Mouse (Mus musculus) hindbrain, embryonic 16.5 days (tissue): ENCODE measurements around the gene Olfr429. TPM values are rescaled to one million over a fixed set of nuclear protein-coding genes. Genes with fewer than 3 reads are reported as not detected.
"Not testable (repeated sequence)": the region's sequence is repeated elsewhere in the genome, so short reads cannot be mapped to it uniquely, and the experiment has no call there.

ENCODE experiments used
- ATAC-seq: fragments of 200-750 bp; cut with Nextera tagmentation; 2 replicates; pipeline ENCODE4 v1.8.0; 2017; ENCODE audit warnings: moderate TSS enrichment, moderate library complexity
- H3K27ac ChIP-seq: fragments of 300-500 bp; sonication (generic); 2 replicates; pipeline ENCODE4 v1.5.1; 2014; ENCODE audit warnings: low read depth, mild to moderate bottlenecking, control low read depth, low read length, moderate library complexity
- H3K27me3 ChIP-seq: fragments of 300-500 bp; sonication (generic); replicated peaks from 2 replicates; pipeline ENCODE4 v1.6.1; 2014; ENCODE audit warnings: low read length; ENCODE audit not compliant: control insufficient read depth, insufficient read depth
- H3K36me3 ChIP-seq: fragments of 300-500 bp; sonication (generic); 2 replicates; pipeline ENCODE4 v1.6.1; 2014; ENCODE audit warnings: mild to moderate bottlenecking, low read length, moderate library complexity, mixed read lengths; ENCODE audit not compliant: control insufficient read depth, insufficient read depth
- H3K4me1 ChIP-seq: fragments of 300-500 bp; sonication (generic); 2 replicates; pipeline ENCODE4 v1.6.1; 2014; ENCODE audit warnings: low read depth, low read length; ENCODE audit not compliant: control insufficient read depth, insufficient read depth
- H3K4me2 ChIP-seq: fragments of 300-500 bp; sonication (generic); 2 replicates; pipeline ENCODE4 v1.6.1; 2014; ENCODE audit warnings: mild to moderate bottlenecking, low read length, control low read depth, moderate library complexity
- H3K4me3 ChIP-seq: fragments of 300-500 bp; sonication (generic); 2 replicates; pipeline ENCODE4 v1.5.1; 2014; ENCODE audit warnings: mild to moderate bottlenecking, low read length, control low read depth, moderate library complexity
- H3K9ac ChIP-seq: fragments of 300-500 bp; sonication (generic); 2 replicates; pipeline ENCODE4 v1.6.1; 2014; ENCODE audit warnings: low read depth, mild to moderate bottlenecking, control low read depth, low read length, moderate library complexity
- H3K9me3 ChIP-seq: fragments of 300-500 bp; sonication (generic); 2 replicates; pipeline ENCODE4 v1.6.1; 2014; ENCODE audit warnings: mild to moderate bottlenecking, low read length, moderate library complexity; ENCODE audit not compliant: control insufficient read depth
- WGBS: fragments of 180-500 bp; shearing (Covaris S2); extraction: QIAGEN DNeasy Blood & Tissue Kit; methylation state at CpG from one replicate; pipeline ENCODE4 v1.1.7; 2014; 5-methylcytosine and 5-hydroxymethylcytosine counted together
- polyA plus RNA-seq: library from polyadenylated mRNA; unstranded; fragments of >200 nt; fragmentation: Nextera tagmentation; extraction: Ambion mirVana; gene quantifications from 2 replicates; pipeline ENCODE4 v1.2.1, GENCODE M21; 2015

Gene Olfr429
- not detected in 2 replicates for polyA plus RNA-seq

- WGBS = 95% methylated on average over 2 of the region's 2 CpGs
- Histone ChIP-seq H3K4me2 (no peak within 1 kb of the TSS), H3K27me3 (no peaks in the 10 kb centered on the region), H3K9me3 (no peaks in the 10 kb centered on the region), H3K36me3 (no peaks in the 10 kb centered on the region), H3K4me3 (no peak within 1 kb of the TSS), H3K27ac (no peak within 1 kb of the TSS), H3K9ac (no peak within 1 kb of the TSS), H3K4me1 (no peaks in the 10 kb centered on the region)
- no peak for ATAC-seq
These were observed at the start of gene Olfr429 for GRCm38 (mm10) chr1:174084031-174084430. TSS of gene Olfr429 (plus strand) at chr1:174084331.

GRCm38 (mm10) chr1:174035841-174036240 lies 48.3 kb upstream of the Olfr429 start:
- no peaks in the 10 kb centered on the region for H3K9me3 ChIP-seq
- H3K36me3 ChIP-seq = no peaks in the 10 kb centered on the region
- H3K9ac ChIP-seq = no peak overlapping the region
- 65% methylated on average over 4 of the region's 4 CpGs for WGBS
- peak; percentile 17; the same call in 1 of the 2 replicates for ATAC-seq
- no peak overlapping the region for H3K27ac ChIP-seq
- H3K27me3 ChIP-seq = no peaks in the 10 kb centered on the region
- H3K4me3 ChIP-seq = no peak overlapping the region
- no peaks in the 10 kb centered on the region for H3K4me1 ChIP-seq
- no peak overlapping the region for H3K4me2 ChIP-seq

GRCm38 (mm10) chr1:174038480-174038879 lies 45.7 kb upstream of the Olfr429 start:
- H3K36me3 ChIP-seq = no peaks in the 10 kb centered on the region
- H3K4me3 ChIP-seq = no peak overlapping the region
- 97% methylated on average over 3 of the region's 3 CpGs for WGBS
- H3K4me2 ChIP-seq = no peak overlapping the region
- no peaks in the 10 kb centered on the region for H3K4me1 ChIP-seq
- no peak overlapping the region for H3K27ac ChIP-seq
- no peaks in the 10 kb centered on the region for H3K9me3 ChIP-seq
- H3K27me3 ChIP-seq = no peaks in the 10 kb centered on the region
- no peak for ATAC-seq
- no peak overlapping the region for H3K9ac ChIP-seq

- 90% methylated on average over 7 of the region's 7 CpGs for WGBS
- no peak for ATAC-seq
These were observed 43.5 kb upstream of the Olfr429 start, which contains the start of gene Olfr433 for GRCm38 (mm10) chr1:174040523-174041177. TSS of gene Olfr433 (plus strand) at chr1:174040705.

GRCm38 (mm10) chr1:174042091-174042884 lies 41.8 kb upstream of the Olfr429 start:
- not testable (repeated sequence) for H3K36me3 ChIP-seq, H3K27me3 ChIP-seq, H3K9ac ChIP-seq, H3K4me3 ChIP-seq, H3K4me1 ChIP-seq, H3K27ac ChIP-seq, H3K4me2 ChIP-seq, H3K9me3 ChIP-seq, ATAC-seq
- WGBS = 92% methylated on average over 12 of the region's 12 CpGs

More at GRCm38 (mm10) chr1:174040523-174041177, 43.5 kb upstream of the Olfr429 start, which contains the start of gene Olfr433:
- Histone ChIP-seq H3K4me1 (no peaks in the 10 kb centered on the region), H3K9me3 (no peaks in the 10 kb centered on the region), H3K36me3 (no peaks in the 10 kb centered on the region), H3K27ac (no peak within 1 kb of the TSS), H3K4me3 (no peak within 1 kb of the TSS), H3K4me2 (no peak within 1 kb of the TSS), H3K27me3 (no peaks in the 10 kb centered on the region), H3K9ac (no peak within 1 kb of the TSS)

GRCm38 (mm10) chr1:174044431-174044830 lies 39.7 kb upstream of the Olfr429 start:
- 71% methylated on average over 2 of the region's 2 CpGs for WGBS
- H3K36me3 ChIP-seq = no peaks in the 10 kb centered on the region
- ATAC-seq = no peak

GRCm38 (mm10) chr1:174048227-174048626 lies 35.9 kb upstream of the Olfr429 start:
- H3K27ac ChIP-seq, H3K9me3 ChIP-seq, H3K4me2 ChIP-seq, H3K4me1 ChIP-seq, H3K4me3 ChIP-seq, H3K27me3 ChIP-seq, ATAC-seq, H3K36me3 ChIP-seq, H3K9ac ChIP-seq: not testable (repeated sequence)
- WGBS = 93% methylated on average over 6 of the region's 6 CpGs

More at GRCm38 (mm10) chr1:174044431-174044830, 39.7 kb upstream of the Olfr429 start:
- Histone ChIP-seq H3K9me3 (no peaks in the 10 kb centered on the region), H3K27ac (no peak overlapping the region), H3K9ac (no peak overlapping the region), H3K4me3 (no peak overlapping the region), H3K27me3 (no peaks in the 10 kb centered on the region), H3K4me2 (no peak overlapping the region), H3K4me1 (no peaks in the 10 kb centered on the region)

- no peaks in the 10 kb centered on the region for H3K4me1 ChIP-seq
- no peak for ATAC-seq
- H3K27me3 ChIP-seq = no peaks in the 10 kb centered on the region
- H3K27ac ChIP-seq = no peak within 1 kb of the TSS
- no peak within 1 kb of the TSS for H3K9ac ChIP-seq
- H3K9me3 ChIP-seq = no peaks in the 10 kb centered on the region
- WGBS = 78% methylated on average over 2 of the region's 2 CpGs
- H3K4me3 ChIP-seq = no peak within 1 kb of the TSS
- H3K36me3 ChIP-seq = no peaks in the 10 kb centered on the region
- H3K4me2 ChIP-seq = no peak within 1 kb of the TSS
These were observed 35.2 kb upstream of the Olfr429 start, which contains the start of gene Olfr432 for GRCm38 (mm10) chr1:174048893-174049292. TSS of gene Olfr432 (plus strand) at chr1:174049205.

GRCm38 (mm10) chr1:174049357-174049756 lies 34.8 kb upstream of the Olfr429 start:
- ATAC-seq, H3K4me3 ChIP-seq, H3K4me2 ChIP-seq, H3K27ac ChIP-seq, H3K36me3 ChIP-seq, H3K9me3 ChIP-seq, H3K27me3 ChIP-seq, H3K9ac ChIP-seq, H3K4me1 ChIP-seq: not testable (repeated sequence)
- WGBS = 82% methylated on average over 3 of the region's 4 CpGs
